Mouse (Mus musculus): ENCODE data around the gene Mlx.

Gene Mlx

GRCm38 (mm10) chr11:101138536-101139181 is 51.6 kb downstream of the Mlx start:
- DNase-seq (ENCODE audit: low spot score) = peak; percentile 35

- no peak for DNase-seq (ENCODE audit: low spot score)
These were observed 53.2 kb downstream of the Mlx start for GRCm38 (mm10) chr11:101140164-101140819.

GRCm38 (mm10) chr11:101141088-101141487 is 54.0 kb downstream of the Mlx start:
- DNase-seq (ENCODE audit: low spot score) = no peak
